In genomic region chr16:32124444-32125335, GRCm38 (mm10) we compare ENCODE assay signal across 9 mouse cellular contexts. TPM values are rescaled to one million over a fixed set of nuclear protein-coding genes. Genes with fewer than 3 reads are reported as not detected.
A peak's percentile ranks its signal among the peaks of the same experiment; 100 is the strongest.
DNase-seq lines count a peak whose midpoint lies in the region; ATAC-seq and TF ChIP-seq lines count a peak whose summit lies in the region.
"Had no signal": no experiment of that assay in that cellular context is flagged by ENCODE, and none has a peak within 500 bp of the region (broad histone marks: within the 10 kb centered on the region; RNA-seq: fewer than 3 reads in every experiment).

No protein-coding gene starts in this region.

- no peaks in the 10 kb centered on the region for H3K27me3 ChIP-seq in liver, embryonic 16.5 days (ENCODE audit: control insufficient read depth, insufficient read depth, low read depth, low read length)
- H3K27me3 ChIP-seq in liver, embryonic 12.5 days (replicated peaks) = no peaks in the 10 kb centered on the region
- no peaks in the 10 kb centered on the region for H3K27me3 ChIP-seq in lung, embryonic 16.5 days (ENCODE audit: control insufficient read depth, insufficient read depth, low read depth, low read length)
- no peaks in the 10 kb centered on the region for H3K27me3 ChIP-seq in stomach, embryonic 16.5 days (ENCODE audit: control insufficient read depth, insufficient read depth, low read length)

- peaks cover 2% of the 10 kb centered on the region; the same call in 1 of the 2 replicates for H3K4me1 ChIP-seq in liver, embryonic 16.5 days (ENCODE audit: control insufficient read depth, low read depth, low read length)
- H3K4me1 ChIP-seq in liver, embryonic 12.5 days = peaks cover 7% of the 10 kb centered on the region
- peaks cover 6% of the 10 kb centered on the region; the same call in 1 of the 2 replicates for H3K4me1 ChIP-seq in brown adipose tissue, adult 24 weeks (ENCODE audit: control insufficient read depth, insufficient read depth, insufficient read length, low read length)
- no peaks in the 10 kb centered on the region for H3K4me1 ChIP-seq in lung, embryonic 16.5 days (replicated peaks; ENCODE audit: control insufficient read depth, insufficient read depth, low read length)
- no peaks in the 10 kb centered on the region for H3K4me1 ChIP-seq in stomach, embryonic 16.5 days (ENCODE audit: control insufficient read depth, insufficient read depth, low read length)

- H3K4me3 ChIP-seq in liver, embryonic 16.5 days (ENCODE audit: low read depth, low read length) = no peak overlapping the region
- no peak overlapping the region for H3K4me3 ChIP-seq in liver, embryonic 12.5 days
- peak overlapping the region; percentile 4 for H3K4me3 ChIP-seq in brown adipose tissue, adult 24 weeks (ENCODE audit: insufficient read depth, low read depth, low read length)
- H3K4me3 ChIP-seq in lung, embryonic 16.5 days (ENCODE audit: low read length) = no peak overlapping the region
- H3K4me3 ChIP-seq in stomach, embryonic 16.5 days (replicated peaks; ENCODE audit: low read length) = no peak overlapping the region
- no peak overlapping the region for H3K4me3 ChIP-seq in left cerebral cortex, adult 2 months

- H3K27ac ChIP-seq in liver, embryonic 16.5 days (ENCODE audit: low read length) = no peak overlapping the region
- H3K27ac ChIP-seq in liver, embryonic 12.5 days = no peak overlapping the region
- H3K27ac ChIP-seq in brown adipose tissue, adult 24 weeks (replicated peaks; ENCODE audit: low read depth, low read length) = peak overlapping the region; percentile 13
- H3K27ac ChIP-seq in lung, embryonic 16.5 days (ENCODE audit: low read length) = peak overlapping the region; percentile 80
- H3K27ac ChIP-seq in stomach, embryonic 16.5 days (ENCODE audit: low read length) = peak overlapping the region; percentile 1; the same call in 1 of the 2 replicates
- H3K27ac ChIP-seq in left cerebral cortex, adult 2 months = no peak overlapping the region
- H3K27ac ChIP-seq: liver, embryonic 14.5 days had no signal

- H3K9ac ChIP-seq in liver, embryonic 16.5 days (ENCODE audit: low read depth, low read length) = no peak overlapping the region
- H3K9ac ChIP-seq in liver, embryonic 12.5 days = no peak overlapping the region
- no peak overlapping the region; the same call in 1 of the 2 replicates for H3K9ac ChIP-seq in lung, embryonic 16.5 days (ENCODE audit: low read length)
- H3K9ac ChIP-seq in stomach, embryonic 16.5 days (ENCODE audit: low read length) = no peak overlapping the region
- H3K9ac ChIP-seq: liver, embryonic 14.5 days had no signal

- WGBS in liver, embryonic 16.5 days (ENCODE audit: insufficient replicate concordance) = 46% methylated on average over 17 of the region's 17 CpGs
- WGBS in liver, embryonic 12.5 days (ENCODE audit: insufficient replicate concordance) = 50% methylated on average over 17 of the region's 17 CpGs
- 51% methylated on average over 17 of the region's 17 CpGs for WGBS in lung, embryonic 16.5 days
- 62% methylated on average over 17 of the region's 17 CpGs for WGBS in stomach, embryonic 16.5 days

- intact Hi-C loops in left cerebral cortex, adult 2 months (cut with DNase I) = no loop called here

- peak; percentile 11; the same call in 1 of the 2 replicates for ATAC-seq in liver, embryonic 16.5 days (ENCODE audit: low read depth)
- ATAC-seq in liver, embryonic 12.5 days = no peak
- peak; percentile 88 for ATAC-seq in lung, embryonic 16.5 days (ENCODE audit: low read depth)
- ATAC-seq in stomach, embryonic 16.5 days (ENCODE audit: insufficient read depth, low FRiP score) = no peak

- H3K4me2 ChIP-seq in liver, embryonic 16.5 days (ENCODE audit: low read depth, low read length) = no peak overlapping the region
- no peak overlapping the region for H3K4me2 ChIP-seq in liver, embryonic 12.5 days
- peak overlapping the region; percentile 28; the same call in 1 of the 2 replicates for H3K4me2 ChIP-seq in lung, embryonic 16.5 days (ENCODE audit: low read depth, low read length)
- H3K4me2 ChIP-seq in stomach, embryonic 16.5 days (ENCODE audit: low read depth, low read length) = no peak overlapping the region

- DNase-seq in left cerebral cortex, adult 2 months (ENCODE audit: extremely low spot score in 1 of 2, low spot score in 2 of 2) = no peak
- DNase-seq in cerebellum, adult 9-10 months = no peak

- H3K9me3 ChIP-seq in liver, embryonic 16.5 days (replicated peaks; ENCODE audit: control insufficient read depth, low read length) = no peaks in the 10 kb centered on the region
- no peaks in the 10 kb centered on the region for H3K9me3 ChIP-seq in liver, embryonic 12.5 days (replicated peaks)
- no peaks in the 10 kb centered on the region for H3K9me3 ChIP-seq in lung, embryonic 16.5 days (ENCODE audit: control insufficient read depth, low read length)
- no peaks in the 10 kb centered on the region for H3K9me3 ChIP-seq in stomach, embryonic 16.5 days (replicated peaks; ENCODE audit: control insufficient read depth, low read length)

- no peaks in the 10 kb centered on the region for H3K36me3 ChIP-seq in liver, embryonic 16.5 days (ENCODE audit: control insufficient read depth, insufficient read depth)
- no peaks in the 10 kb centered on the region for H3K36me3 ChIP-seq in liver, embryonic 12.5 days
- no peaks in the 10 kb centered on the region for H3K36me3 ChIP-seq in lung, embryonic 16.5 days (ENCODE audit: control insufficient read depth, insufficient read depth, low read length)
- H3K36me3 ChIP-seq in stomach, embryonic 16.5 days (ENCODE audit: control insufficient read depth, insufficient read depth, low read length) = no peaks in the 10 kb centered on the region

- no peak for TF ChIP-seq CTCF in left cerebral cortex, adult 2 months (IDR thresholded peaks at IDR 0.05)

RNA-seq across cellular contexts. Expression of gene Cep19, which starts 25.1 kb away (rescaled TPM):
- polyA plus RNA-seq in liver, embryonic 16.5 days (2015; fragmentation: Nextera tagmentation; extraction: Ambion mirVana) = 5.6 and 5.8 TPM in 2 replicates
- 7.6 TPM in 2 replicates for polyA plus RNA-seq in liver, embryonic 12.5 days (2016; fragmentation: Nextera tagmentation; extraction: Ambion mirVana)
- polyA plus RNA-seq in brown adipose tissue, adult 24 weeks (2012; ENCODE audit: insufficient read depth, insufficient read length, missing spikeins) = 13.5 and 14.1 TPM in 2 replicates
- polyA plus RNA-seq in lung, embryonic 16.5 days (2015; fragmentation: Nextera tagmentation; extraction: Ambion mirVana) = 31.7 and 31.9 TPM in 2 replicates
- 27.0 and 28.7 TPM in 2 replicates for polyA plus RNA-seq in stomach, embryonic 16.5 days (2015; fragmentation: Nextera tagmentation; extraction: Ambion mirVana)
- 10 to 100 TPM; 65.2 to 67.7 TPM for total RNA-seq in left cerebral cortex, adult 2 months (2021)

RNA-seq across cellular contexts. Expression of gene Pigx, which starts 25.1 kb away (rescaled TPM):
- 33.7 and 36.0 TPM in 2 replicates for polyA plus RNA-seq in liver, embryonic 16.5 days (2015; fragmentation: Nextera tagmentation; extraction: Ambion mirVana)
- 33.8 and 37.2 TPM in 2 replicates for polyA plus RNA-seq in liver, embryonic 12.5 days (2016; fragmentation: Nextera tagmentation; extraction: Ambion mirVana)
- 25.2 and 38.3 TPM in 2 replicates for polyA plus RNA-seq in brown adipose tissue, adult 24 weeks (2012; ENCODE audit: insufficient read depth, insufficient read length, missing spikeins)
- 84.6 and 85.1 TPM in 2 replicates for polyA plus RNA-seq in lung, embryonic 16.5 days (2015; fragmentation: Nextera tagmentation; extraction: Ambion mirVana)
- 74.6 and 80.1 TPM in 2 replicates for polyA plus RNA-seq in stomach, embryonic 16.5 days (2015; fragmentation: Nextera tagmentation; extraction: Ambion mirVana)
- total RNA-seq in left cerebral cortex, adult 2 months (2021) = 10 to 100 TPM; 20.9 to 24.1 TPM

RNA-seq across cellular contexts. Expression of gene Nrros, which starts 40.7 kb away (rescaled TPM):
- 22.8 and 23.3 TPM in 2 replicates for polyA plus RNA-seq in liver, embryonic 16.5 days (2015; fragmentation: Nextera tagmentation; extraction: Ambion mirVana)
- polyA plus RNA-seq in liver, embryonic 12.5 days (2016; fragmentation: Nextera tagmentation; extraction: Ambion mirVana) = 26.5 and 29.9 TPM in 2 replicates
- 3.3 and 6.0 TPM in 2 replicates for polyA plus RNA-seq in brown adipose tissue, adult 24 weeks (2012; ENCODE audit: insufficient read depth, insufficient read length, missing spikeins)
- 45.8 and 51.1 TPM in 2 replicates for polyA plus RNA-seq in lung, embryonic 16.5 days (2015; fragmentation: Nextera tagmentation; extraction: Ambion mirVana)
- polyA plus RNA-seq in stomach, embryonic 16.5 days (2015; fragmentation: Nextera tagmentation; extraction: Ambion mirVana) = 17.6 and 21.9 TPM in 2 replicates
- total RNA-seq in left cerebral cortex, adult 2 months (2021) = 1 to 10 TPM; 8.7 to 9.1 TPM

RNA-seq across cellular contexts. Expression of gene Pak2, which starts 45.5 kb away (rescaled TPM):
- 9.7 and 10.6 TPM in 2 replicates for polyA plus RNA-seq in liver, embryonic 16.5 days (2015; fragmentation: Nextera tagmentation; extraction: Ambion mirVana)
- polyA plus RNA-seq in liver, embryonic 12.5 days (2016; fragmentation: Nextera tagmentation; extraction: Ambion mirVana) = 17.7 and 18.3 TPM in 2 replicates
- 23.1 and 24.3 TPM in 2 replicates for polyA plus RNA-seq in brown adipose tissue, adult 24 weeks (2012; ENCODE audit: insufficient read depth, insufficient read length, missing spikeins)
- 33.1 and 36.5 TPM in 2 replicates for polyA plus RNA-seq in lung, embryonic 16.5 days (2015; fragmentation: Nextera tagmentation; extraction: Ambion mirVana)
- 38.0 and 38.7 TPM in 2 replicates for polyA plus RNA-seq in stomach, embryonic 16.5 days (2015; fragmentation: Nextera tagmentation; extraction: Ambion mirVana)
- 10 to 100 TPM; 25.9 to 26.9 TPM for total RNA-seq in left cerebral cortex, adult 2 months (2021)

RNA-seq across cellular contexts. Expression of gene Bex6, which starts 54.9 kb away (rescaled TPM):
- polyA plus RNA-seq in liver, embryonic 16.5 days (2015; fragmentation: Nextera tagmentation; extraction: Ambion mirVana) = 0.90 and 1.1 TPM in 2 replicates
- polyA plus RNA-seq in liver, embryonic 12.5 days (2016; fragmentation: Nextera tagmentation; extraction: Ambion mirVana) = 1.5 and 1.6 TPM in 2 replicates
- not detected in 2 replicates for polyA plus RNA-seq in brown adipose tissue, adult 24 weeks (2012; ENCODE audit: insufficient read depth, insufficient read length, missing spikeins)
- 0.28 TPM in 1 of 2 replicates, not detected in the other for polyA plus RNA-seq in lung, embryonic 16.5 days (2015; fragmentation: Nextera tagmentation; extraction: Ambion mirVana)
- polyA plus RNA-seq in stomach, embryonic 16.5 days (2015; fragmentation: Nextera tagmentation; extraction: Ambion mirVana) = 0.14 TPM in 1 of 2 replicates, not detected in the other
- not detected for total RNA-seq in left cerebral cortex, adult 2 months (2021)
- polyA plus RNA-seq: neural tube, embryonic 14.5 days had no signal

Comparison
In these comparisons a context has a peak if more than half of its experiments do, and no peak if none do; other contexts are left out.
1. ATAC-seq: peak in liver, embryonic 16.5 days (single experiment) and lung, embryonic 16.5 days (single experiment); none in liver, embryonic 12.5 days (single experiment) and stomach, embryonic 16.5 days (single experiment).
2. H3K27ac ChIP-seq: peak in brown adipose tissue, adult 24 weeks (single experiment), lung, embryonic 16.5 days (single experiment) and stomach, embryonic 16.5 days (single experiment); none in liver, embryonic 16.5 days (single experiment), liver, embryonic 12.5 days (single experiment) and left cerebral cortex, adult 2 months (single experiment).